Mouse (Mus musculus) layer of hippocampus, postnatal 25 days (tissue): Measurements from ENCODE around the gene Ubald2. TPM values are rescaled to one million over a fixed set of nuclear protein-coding genes. Genes with fewer than 3 reads are reported as not detected.
A peak's percentile ranks its signal among the peaks of the same experiment; 100 is the strongest.
"Not testable (repeated sequence)": the region's sequence is repeated elsewhere in the genome, so short reads cannot be mapped to it uniquely, and the experiment has no call there.

Experiments used
- DNase-seq, 2 experiments: peaks; one replicate each; pipeline ENCODE4 v3.0.0; 2022; ENCODE audit warnings: mixed read lengths in 2 of 2, low spot score in 1 of 2; ENCODE audit errors: extremely low spot score in 1 of 2
- total RNA-seq, 2 experiments: library from RNA; stranded (reverse); gene quantifications; 2 replicates each; pipeline ENCODE4 v1.2.3; 2021

Gene Ubald2
- total RNA-seq, result 10 to 100 TPM; 37.0 to 38.3 TPM

- peak; percentile 87 to 98 for DNase-seq
Measured at GRCm38 (mm10) chr11:116433356-116434286, at the start of gene Ubald2. TSS of gene Ubald2 (plus strand) at chr11:116434094.

GRCm38 (mm10) chr11:116384171-116384570, 49.7 kb upstream of the Ubald2 start:
- no peak for DNase-seq

- DNase-seq, result no peak
Measured at GRCm38 (mm10) chr11:116385999-116386398, 47.9 kb upstream of the Ubald2 start.

- no peak for DNase-seq
Measured at GRCm38 (mm10) chr11:116387086-116388071, 46.5 kb upstream of the Ubald2 start.

- DNase-seq, result no peak
Measured at GRCm38 (mm10) chr11:116388841-116389480, 44.9 kb upstream of the Ubald2 start.

DNA sequence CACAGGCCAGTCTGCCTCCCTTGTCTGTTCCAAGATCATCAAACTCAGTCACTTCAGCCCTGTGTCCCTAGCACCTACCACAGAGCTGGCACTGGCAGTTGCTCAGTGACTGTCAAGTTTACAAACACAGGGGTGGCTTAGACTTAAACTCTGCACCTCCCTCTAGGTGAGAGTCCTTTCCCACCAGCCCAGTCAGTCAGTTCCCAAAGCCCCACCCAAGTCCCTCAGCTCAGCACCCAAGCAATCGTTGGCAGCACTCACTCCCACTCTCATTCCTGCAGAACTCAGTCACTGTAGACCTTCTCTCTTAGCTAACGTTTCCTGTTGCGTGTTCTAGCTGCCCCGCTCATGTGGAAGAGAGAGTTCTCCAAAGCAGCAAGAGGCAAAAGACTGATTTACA, 39.1 kb upstream of the Ubald2 start:
- DNase-seq, result no peak

- no peak for DNase-seq
Measured at GRCm38 (mm10) chr11:116396276-116396933, 37.5 kb upstream of the Ubald2 start.

DNA sequence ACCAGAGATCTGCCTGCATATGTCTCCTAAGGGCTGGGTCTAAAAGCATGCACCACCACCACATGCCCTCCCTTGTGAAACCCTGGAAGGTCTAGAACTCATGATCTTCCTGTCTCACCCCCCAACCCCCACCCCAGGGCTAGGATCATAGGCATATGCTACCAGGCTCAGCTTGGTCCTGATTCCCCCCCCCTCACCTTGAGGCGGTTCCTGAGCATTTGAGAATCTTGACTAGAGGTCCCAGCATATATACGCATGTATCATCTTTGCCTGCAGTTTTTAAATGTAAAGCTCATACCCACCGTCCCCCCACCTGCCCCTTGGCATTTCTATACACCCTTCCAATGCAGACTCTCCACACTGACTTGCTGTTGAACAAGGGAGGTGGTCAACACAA, 37.0 kb upstream of the Ubald2 start:
- no peak for DNase-seq

DNA sequence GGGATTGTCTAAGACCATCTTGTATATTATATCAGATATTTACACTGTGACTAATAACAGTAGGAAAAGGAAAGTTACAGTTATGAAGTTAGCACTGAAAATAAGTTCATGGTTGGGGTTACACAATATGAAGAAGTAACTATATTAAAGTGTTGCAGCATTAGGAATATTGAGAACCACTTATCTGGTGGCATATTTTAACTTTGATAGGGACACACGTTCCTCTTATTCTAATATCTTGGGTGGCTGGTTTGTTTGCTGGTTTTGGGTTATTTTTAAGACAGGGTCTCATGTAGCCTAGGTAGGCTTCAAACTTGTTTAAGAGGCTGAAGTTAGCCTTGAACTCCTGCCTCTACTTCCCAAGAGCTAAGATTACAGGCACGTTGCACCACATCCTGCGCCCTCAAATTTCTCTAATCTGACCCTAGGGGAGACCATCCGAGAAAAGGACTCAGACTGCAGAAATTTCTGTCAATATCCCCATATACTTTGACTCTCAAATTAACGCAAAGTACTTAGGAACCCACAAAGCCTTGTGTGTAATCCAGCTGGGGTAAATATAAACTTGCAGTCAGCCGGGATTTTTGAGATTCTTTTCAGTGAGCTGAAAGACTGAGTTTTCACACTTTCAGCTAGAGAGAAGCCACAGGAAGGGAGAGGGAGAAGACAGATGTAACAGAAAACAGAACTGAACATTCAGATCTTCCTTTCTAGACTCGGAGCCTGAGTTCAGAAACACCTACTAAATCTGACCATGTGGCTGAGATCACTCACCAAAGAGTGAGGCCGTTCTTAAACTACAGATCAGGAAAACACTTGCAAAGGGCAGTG, 36.2 kb upstream of the Ubald2 start:
- DNase-seq, result no peak

DNA sequence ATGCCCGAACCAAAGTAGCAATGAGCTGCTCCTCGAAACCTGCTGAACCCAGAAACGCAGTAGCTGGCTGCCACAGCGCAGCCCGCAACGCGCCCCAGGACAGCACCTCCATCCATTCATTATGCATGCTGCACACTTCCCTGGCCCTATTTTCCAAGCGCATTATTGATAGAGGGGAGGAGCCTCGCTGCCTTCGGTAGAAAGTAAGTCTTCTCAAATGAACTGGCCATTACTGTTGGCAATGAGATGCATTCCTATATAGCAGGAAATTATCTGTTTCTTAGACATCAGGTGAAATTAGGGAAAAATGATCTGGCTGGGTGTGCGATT, 35.6 kb upstream of the Ubald2 start:
- no peak for DNase-seq

GRCm38 (mm10) chr11:116400560-116400959, 33.3 kb upstream of the Ubald2 start:
- no peak for DNase-seq

- no peak for DNase-seq
Measured at GRCm38 (mm10) chr11:116405601-116406000, 28.3 kb upstream of the Ubald2 start.

GRCm38 (mm10) chr11:116406231-116406728, 27.6 kb upstream of the Ubald2 start:
- no peak for DNase-seq

DNA sequence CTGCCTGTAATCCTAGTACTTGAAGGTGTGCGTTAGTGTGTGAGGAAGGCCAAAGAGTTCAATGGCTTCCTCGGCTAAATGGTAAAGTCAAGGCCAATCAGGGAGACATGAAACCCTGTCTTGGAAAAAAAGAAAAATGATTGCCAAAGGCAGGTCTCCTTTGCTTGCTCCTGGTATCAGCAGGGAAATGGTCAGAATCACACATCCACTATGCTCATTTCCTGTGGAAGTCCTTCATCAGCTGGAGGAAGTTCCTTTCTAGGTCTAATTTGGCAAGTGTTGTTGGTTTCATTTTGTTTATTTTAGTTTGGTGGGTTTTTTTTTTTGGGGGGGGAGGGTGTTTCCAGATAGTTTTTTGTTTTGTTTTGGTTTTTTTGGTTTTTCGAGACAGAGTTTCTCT, 24.9 kb upstream of the Ubald2 start:
- no peak for DNase-seq

GRCm38 (mm10) chr11:116410415-116410814, 23.5 kb upstream of the Ubald2 start:
- DNase-seq, result not testable (repeated sequence)

DNA sequence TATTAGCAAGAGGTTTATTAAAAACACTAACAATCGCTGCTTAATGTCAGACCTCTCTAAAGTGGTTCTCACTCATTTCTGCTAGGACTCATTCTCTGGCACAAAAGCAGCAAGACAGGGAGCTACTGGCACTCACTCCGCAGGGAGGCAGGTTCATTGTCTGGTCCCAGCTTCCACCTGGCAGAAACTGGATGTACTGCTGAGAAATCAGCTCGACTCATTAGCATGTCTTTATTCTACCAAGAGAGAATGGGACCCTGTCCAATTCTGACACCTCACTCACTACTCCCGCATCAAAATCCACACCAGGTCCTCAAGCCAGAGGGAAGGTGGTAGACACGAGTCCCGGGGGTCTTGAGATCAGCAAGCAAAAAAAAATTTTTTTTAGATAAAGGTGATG, 22.3 kb upstream of the Ubald2 start:
- DNase-seq, result no peak

GRCm38 (mm10) chr11:116412028-116412827, 21.7 kb upstream of the Ubald2 start:
- DNase-seq, result peak; percentile 22 to 27

DNA sequence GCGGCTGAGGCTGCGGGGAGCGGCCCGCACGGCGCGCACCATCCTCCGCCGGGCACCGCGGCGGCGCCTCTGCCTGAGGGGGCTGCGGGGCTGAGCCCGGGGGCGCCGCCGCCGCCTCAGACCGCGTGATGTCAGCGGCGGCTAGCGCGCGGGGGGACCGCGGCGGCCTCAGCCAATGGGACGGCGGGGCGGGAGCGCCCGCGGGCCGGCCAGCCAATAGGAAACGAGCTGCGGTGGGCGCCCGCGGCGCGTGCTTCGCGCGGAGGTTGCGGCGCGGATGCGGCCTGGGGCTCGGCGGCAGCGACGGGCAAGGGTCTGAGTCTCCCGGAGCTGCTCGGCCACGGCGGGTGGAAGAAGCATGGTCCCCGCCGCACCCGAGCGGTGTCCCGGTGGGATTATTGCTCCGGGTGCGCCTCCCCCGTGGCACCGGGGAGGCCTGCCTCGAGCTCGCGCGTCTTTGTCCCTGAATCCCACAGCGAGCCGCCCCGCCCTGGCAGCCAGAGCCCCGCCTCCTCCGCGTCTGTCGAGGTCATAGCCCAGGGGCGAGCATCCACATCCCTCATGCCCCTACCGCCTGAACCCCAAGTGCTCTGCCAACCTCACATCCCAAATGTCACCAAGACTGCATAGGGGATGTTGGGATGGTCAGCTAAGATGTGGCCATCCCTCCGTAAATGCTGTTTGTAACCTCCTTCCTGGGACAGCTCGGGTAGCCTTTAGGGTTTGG, 20.8 kb upstream of the Ubald2 start, which contains the start of gene Rnf157:
TSS of gene Rnf157 (minus strand) at position 129 of the 727 bp plus-strand sequence.
- DNase-seq, result peak; percentile 81 to 89
